Mouse (Mus musculus): ENCODE results near the gene Olfr161.
"Not testable (repeated sequence)": the region's sequence is repeated elsewhere in the genome, so short reads cannot be mapped to it uniquely, and the experiment has no call there.

The Olfr161 gene

GRCm38 (mm10) chr16:3590691-3591090 lies at the start of gene Olfr161:
Olfr161 (plus strand) TSS chr16:3591042.
- DNase-seq (ENCODE audit: low spot score) = no peak

GRCm38 (mm10) chr16:3563553-3563952 lies 27.3 kb upstream of the Olfr161 start:
- no peak for DNase-seq (ENCODE audit: low spot score)

DNA sequence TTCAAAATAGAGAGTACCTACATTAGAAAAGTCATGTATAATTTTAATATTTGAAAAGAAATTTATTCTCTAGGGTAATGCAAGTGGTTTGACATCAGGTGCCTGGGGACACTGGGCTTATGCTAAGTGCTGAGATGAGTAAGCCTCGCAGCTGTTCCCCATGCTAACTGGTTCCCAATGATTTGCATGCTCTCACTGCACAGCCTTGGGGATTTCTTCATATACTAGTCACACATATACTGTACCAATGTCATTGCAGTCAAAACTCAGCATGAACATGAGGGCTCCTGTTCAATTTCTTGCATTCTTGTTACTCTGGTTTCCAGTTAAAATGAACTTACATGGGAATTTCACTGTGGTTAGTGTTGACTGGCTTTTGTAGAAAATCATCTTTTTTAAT lies 13.2 kb upstream of the Olfr161 start:
- not testable (repeated sequence) for DNase-seq (ENCODE audit: low spot score)

- DNase-seq (ENCODE audit: low spot score) = not testable (repeated sequence)
Measured at GRCm38 (mm10) chr16:3578227-3578848, 12.5 kb upstream of the Olfr161 start.

- DNase-seq (ENCODE audit: low spot score) = not testable (repeated sequence)
Measured at GRCm38 (mm10) chr16:3631376-3631775, 40.5 kb downstream of the Olfr161 start.

DNA sequence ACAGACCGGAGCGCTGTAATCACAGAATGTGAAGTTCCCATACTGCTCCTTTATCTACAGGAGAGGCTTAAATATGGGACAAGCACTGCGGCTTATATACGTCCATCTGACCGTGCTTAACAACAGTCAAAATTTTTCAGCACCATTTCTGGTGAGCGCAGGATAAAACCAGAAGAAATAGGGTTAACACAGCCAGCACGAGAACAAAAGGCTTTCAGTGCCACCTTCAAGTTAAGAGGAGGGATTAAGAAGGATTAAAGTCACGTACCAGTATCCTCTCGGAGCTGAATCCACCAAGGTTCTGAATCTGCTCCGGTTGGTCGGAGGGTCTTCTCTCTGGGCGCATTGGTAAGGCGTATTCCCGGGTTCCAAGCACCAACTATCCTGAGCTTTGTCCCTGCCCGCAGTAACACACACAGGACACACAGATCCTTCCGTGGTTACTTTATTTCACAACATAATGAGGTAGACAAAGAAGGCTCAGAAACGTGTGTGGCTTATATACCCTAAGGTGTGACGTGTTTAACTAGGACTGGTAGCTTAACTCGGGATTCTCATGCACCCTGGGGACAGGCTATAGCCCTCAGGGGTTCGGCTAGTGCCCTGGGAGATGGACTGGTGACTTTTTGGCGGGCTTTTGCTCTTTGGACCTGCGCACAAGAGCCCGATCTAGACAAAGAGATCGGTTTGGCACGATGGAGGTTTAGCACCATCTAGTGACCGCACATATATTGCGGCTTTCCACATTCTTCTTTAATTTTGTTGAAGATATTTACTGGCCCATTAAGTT lies 41.9 kb downstream of the Olfr161 start:
- not testable (repeated sequence) for DNase-seq (ENCODE audit: low spot score)

Data from lung, postnatal 25 days (tissue).